In genomic region chr5:148453776-148454175, GRCm38 (mm10) we compare ENCODE assay signal across 7 mouse cellular contexts. TPM values are rescaled to one million over a fixed set of nuclear protein-coding genes. Genes with fewer than 3 reads are reported as not detected.
DNase-seq lines count a peak whose midpoint lies in the region.

No protein-coding gene starts in this region.

- peak; percentile 66 for DNase-seq in cerebellum, postnatal 36 days
- peak; percentile 20 to 24 for DNase-seq in frontal cortex, postnatal 25 days (ENCODE audit: low spot score in 2 of 2)
- DNase-seq in left cerebral cortex, adult 18-20 months (ENCODE audit: low spot score in 2 of 2): peak; percentile 25 to 57
- peak; percentile 31 for DNase-seq in right cerebral cortex, postnatal 14 days
- no peak for DNase-seq in thymus, postnatal 14 days
- no peak for DNase-seq in heart, adult 18-20 months
- DNase-seq in kidney, adult 18-20 months: no peak

RNA-seq across cellular contexts. Expression of gene Slc7a1, which starts 54.1 kb away (rescaled TPM):
- 10 to 100 TPM; 27.6 to 29.3 TPM for total RNA-seq in left cerebral cortex, adult 18-20 months (2021)
- 10 to 100 TPM; 11.8 to 13.5 TPM for total RNA-seq in heart, adult 18-20 months (2021)

Comparison
In these comparisons a context has a peak if more than half of its experiments do, and no peak if none do; other contexts are left out.
1. DNase-seq: peak in cerebellum, postnatal 36 days (2 of 2), frontal cortex, postnatal 25 days (2 of 2), left cerebral cortex, adult 18-20 months (2 of 2) and right cerebral cortex, postnatal 14 days (single experiment); none in thymus, postnatal 14 days (single experiment), heart, adult 18-20 months (0 of 2) and kidney, adult 18-20 months (single experiment).